Mouse (Mus musculus) intestine, embryonic 15.5 days (tissue): Measurements from ENCODE around the gene Gm10100. TPM values are rescaled to one million over a fixed set of nuclear protein-coding genes. Genes with fewer than 3 reads are reported as not detected.
"Not testable (repeated sequence)": the region's sequence is repeated elsewhere in the genome, so short reads cannot be mapped to it uniquely, and the experiment has no call there.

ENCODE experiments used
- ATAC-seq: fragments of 200-750 bp; cut with Nextera tagmentation; 2 replicates; pipeline ENCODE4 v1.8.0; 2017; ENCODE audit warnings: moderate TSS enrichment, moderate library complexity
- H3K27ac ChIP-seq: fragments of 300-500 bp; sonication (generic); 2 replicates; pipeline ENCODE4 v1.5.1; 2015; ENCODE audit warnings: mild to moderate bottlenecking, inconsistent platforms
- H3K27me3 ChIP-seq: fragments of 300-500 bp; sonication (generic); replicated peaks from 2 replicates; pipeline ENCODE4 v1.6.1; 2015; ENCODE audit warnings: inconsistent platforms
- H3K36me3 ChIP-seq: fragments of 300-500 bp; sonication (generic); 2 replicates; pipeline ENCODE4 v1.6.1; 2015; ENCODE audit warnings: inconsistent platforms
- H3K4me1 ChIP-seq: fragments of 300-500 bp; sonication (generic); replicated peaks from 2 replicates; pipeline ENCODE4 v1.6.1; 2015; ENCODE audit warnings: inconsistent platforms
- H3K4me2 ChIP-seq: fragments of 300-500 bp; sonication (generic); replicated peaks from 2 replicates; pipeline ENCODE4 v1.6.1; 2015; ENCODE audit warnings: mild to moderate bottlenecking, inconsistent platforms
- H3K4me3 ChIP-seq: fragments of 300-500 bp; sonication (generic); replicated peaks from 2 replicates; pipeline ENCODE4 v1.5.1; 2015; ENCODE audit warnings: inconsistent platforms
- H3K9ac ChIP-seq: fragments of 300-500 bp; sonication (generic); 2 replicates; pipeline ENCODE4 v1.6.1; 2015; ENCODE audit warnings: inconsistent platforms
- H3K9me3 ChIP-seq: fragments of 300-500 bp; sonication (generic); 2 replicates; pipeline ENCODE4 v1.6.1; 2016; ENCODE audit warnings: inconsistent platforms
- WGBS: fragments of 180-500 bp; shearing (Covaris S2); methylation state at CpG from one replicate; pipeline ENCODE4 v1.1.7; 2015; 5-methylcytosine and 5-hydroxymethylcytosine counted together
- polyA plus RNA-seq: library from polyadenylated mRNA; unstranded; fragments of >200 nt; fragmentation: Nextera tagmentation; extraction: Ambion mirVana; gene quantifications from 2 replicates; pipeline ENCODE4 v1.2.1, GENCODE M21; 2015

The Gm10100 gene
- not detected in 2 replicates for polyA plus RNA-seq

DNA sequence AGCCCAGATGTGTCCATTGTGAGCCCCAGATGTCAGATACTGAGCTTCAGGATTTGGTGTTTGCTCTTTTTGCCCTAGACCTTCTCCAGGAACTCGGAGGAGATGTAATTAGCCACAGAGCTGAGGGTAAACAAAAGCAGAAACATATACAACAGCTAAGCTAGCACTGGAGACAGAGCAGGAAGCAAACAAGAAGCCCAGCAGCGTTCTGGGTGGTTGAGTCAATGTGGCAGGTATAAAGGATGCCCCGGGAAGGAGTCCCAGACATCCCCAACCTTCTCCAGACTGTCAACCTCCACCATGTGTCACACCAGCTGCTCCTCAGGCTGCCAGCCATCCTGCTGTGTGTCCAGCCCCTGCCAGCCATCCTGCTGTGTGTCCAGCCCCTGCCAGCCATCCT lies at the start of gene Gm10100:
TSS of gene Gm10100 (plus strand) at position 301 of the 400 bp plus-strand sequence.
- no peaks in the 10 kb centered on the region for H3K9me3 ChIP-seq
- H3K27ac ChIP-seq: no peak within 1 kb of the TSS
- H3K36me3 ChIP-seq: no peaks in the 10 kb centered on the region
- no peak within 1 kb of the TSS for H3K9ac ChIP-seq
- H3K4me3 ChIP-seq: no peak within 1 kb of the TSS
- no peaks in the 10 kb centered on the region for H3K4me1 ChIP-seq
- no peak for ATAC-seq
- H3K27me3 ChIP-seq: no peaks in the 10 kb centered on the region
- H3K4me2 ChIP-seq: no peak within 1 kb of the TSS
- WGBS: 27% methylated on average over 3 of the region's 3 CpGs

DNA sequence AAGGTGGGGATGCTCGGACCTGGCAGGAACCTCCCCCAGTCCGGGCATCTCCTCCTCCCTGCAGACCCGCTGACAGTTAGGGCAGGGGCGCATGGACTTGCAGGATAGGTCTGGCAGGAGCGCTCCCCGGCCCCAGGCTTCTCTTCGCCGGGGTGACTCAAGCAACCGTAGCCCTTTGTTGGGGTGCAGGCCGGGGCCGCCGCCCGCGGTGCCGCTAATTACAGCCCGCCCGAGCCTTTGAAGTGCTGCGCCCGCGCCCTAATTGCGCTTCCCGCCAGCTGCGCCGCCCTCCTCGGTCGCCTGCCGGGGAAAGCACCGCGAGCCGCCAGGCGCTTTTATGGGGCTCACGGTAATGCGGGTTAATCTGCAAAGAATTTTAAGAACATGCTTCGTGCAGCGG lies 48.7 kb upstream of the Gm10100 start:
- Histone ChIP-seq H3K4me1 (peaks cover 11% of the 10 kb centered on the region), H3K4me3 (peak overlapping the region; percentile 28), H3K27ac (no peak overlapping the region), H3K27me3 (peaks cover 24% of the 10 kb centered on the region), H3K4me2 (peak overlapping the region; percentile 68), H3K9ac (no peak overlapping the region), H3K9me3 (no peaks in the 10 kb centered on the region), H3K36me3 (no peaks in the 10 kb centered on the region)
- ATAC-seq: 0 out of 2 replicates have a peak, but pooled peaks have one; percentile 36
- WGBS: under 1% methylated on average over 35 of the region's 35 CpGs

DNA sequence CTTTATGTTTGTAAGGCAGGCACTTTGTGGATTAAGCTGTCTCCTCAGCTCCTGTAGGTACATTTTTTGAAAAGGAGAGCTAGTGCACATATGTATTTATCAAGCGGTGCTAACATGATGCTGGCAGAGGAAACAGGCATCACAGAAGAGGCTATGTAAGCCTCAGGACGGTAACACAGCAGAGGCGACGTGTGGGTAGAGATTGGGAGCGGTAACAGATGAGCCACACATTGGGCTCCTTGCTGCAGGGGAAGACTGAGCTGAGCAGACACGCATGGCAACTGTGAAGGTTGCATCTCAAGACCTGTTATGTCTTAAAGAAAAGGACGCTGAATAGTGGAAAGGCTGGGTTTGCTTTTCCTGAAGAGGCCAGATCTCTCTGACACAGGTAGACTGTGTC lies 43.3 kb upstream of the Gm10100 start:
- WGBS: 81% methylated on average over 7 of the region's 7 CpGs
- no peak overlapping the region for H3K9ac ChIP-seq
- H3K27ac ChIP-seq: no peak overlapping the region
- H3K4me3 ChIP-seq: no peak overlapping the region
- H3K4me2 ChIP-seq: no peak overlapping the region
- ATAC-seq: no peak
- no peaks in the 10 kb centered on the region for H3K36me3 ChIP-seq
- peaks cover 12% of the 10 kb centered on the region for H3K4me1 ChIP-seq
- H3K27me3 ChIP-seq: peaks cover 32% of the 10 kb centered on the region
- H3K9me3 ChIP-seq: no peaks in the 10 kb centered on the region

DNA sequence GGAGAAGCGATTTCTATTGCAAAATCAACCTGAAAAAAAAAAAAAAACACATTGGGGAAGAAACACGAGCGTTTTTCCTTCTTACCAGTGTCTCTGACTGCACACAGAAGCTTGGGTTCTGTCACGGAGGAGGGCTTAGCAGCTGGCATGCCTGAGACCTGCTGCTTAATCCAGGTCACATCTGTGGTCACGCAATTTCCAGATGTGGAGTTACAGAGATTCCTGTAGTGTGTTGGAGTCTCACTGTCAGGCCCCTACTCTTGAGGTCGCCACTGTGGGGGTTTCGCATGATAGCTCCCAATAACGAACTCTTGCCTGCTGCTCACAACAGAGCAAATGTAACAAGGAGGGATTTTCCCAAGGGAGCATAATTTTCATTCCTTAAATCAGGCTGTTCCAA lies 42.1 kb upstream of the Gm10100 start:
- ATAC-seq: no peak
- no peak overlapping the region for H3K27ac ChIP-seq
- no peaks in the 10 kb centered on the region for H3K36me3 ChIP-seq
- no peak overlapping the region for H3K4me2 ChIP-seq
- H3K4me1 ChIP-seq: peaks cover 10% of the 10 kb centered on the region; the same call in 1 of the 2 replicates
- 38% methylated on average over 8 of the region's 8 CpGs for WGBS
- no peaks in the 10 kb centered on the region for H3K9me3 ChIP-seq
- H3K9ac ChIP-seq: no peak overlapping the region
- H3K27me3 ChIP-seq: peaks cover 22% of the 10 kb centered on the region
- no peak overlapping the region for H3K4me3 ChIP-seq

DNA sequence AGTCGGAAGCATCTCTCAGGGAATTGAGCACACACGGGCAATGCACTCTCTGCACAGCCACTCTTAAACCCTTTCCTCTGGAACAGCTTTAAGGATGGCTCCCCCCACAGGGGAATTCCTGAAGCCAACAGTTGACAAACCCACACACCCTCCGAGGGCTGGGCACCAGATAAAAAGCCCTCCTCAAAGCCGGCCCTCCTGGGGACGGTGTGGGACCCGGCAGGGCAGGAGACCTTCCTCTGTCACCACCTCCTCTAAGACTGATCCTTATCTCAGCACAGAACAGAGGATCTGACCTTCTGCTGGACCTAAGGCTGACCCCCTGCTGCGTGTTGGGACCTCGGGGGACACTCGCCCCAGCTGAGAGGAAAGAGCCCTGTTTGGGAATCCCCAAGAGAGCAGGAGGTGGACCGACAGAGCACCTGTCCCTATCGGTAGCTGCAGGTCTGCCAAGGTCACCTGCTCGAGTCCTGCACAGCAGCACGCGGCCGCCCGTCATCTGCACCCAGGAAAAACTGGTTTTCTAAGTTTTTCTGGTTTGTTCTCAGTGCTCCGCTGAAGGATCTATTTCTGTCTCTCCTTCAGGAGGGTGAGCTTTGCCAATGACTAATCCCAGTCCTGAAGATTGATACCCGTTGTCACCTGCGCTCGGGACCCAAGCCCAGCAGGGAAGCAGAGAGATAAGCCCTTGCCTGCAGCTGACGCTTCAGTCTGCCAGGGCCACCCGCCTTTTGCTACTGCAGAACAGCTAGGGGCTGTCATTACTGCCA lies 40.2 kb upstream of the Gm10100 start, which contains the start of gene Tspear:
TSS of gene Tspear (plus strand) at position 675 of the 770 bp plus-strand sequence.
- no peak within 1 kb of the TSS for H3K9ac ChIP-seq
- H3K4me3 ChIP-seq: no peak within 1 kb of the TSS
- no peak within 1 kb of the TSS for H3K27ac ChIP-seq
- 5% methylated on average over 22 of the region's 22 CpGs for WGBS
- H3K4me1 ChIP-seq: peaks cover 10% of the 10 kb centered on the region; the same call in 1 of the 2 replicates
- H3K36me3 ChIP-seq: no peaks in the 10 kb centered on the region
- ATAC-seq: peak; percentile 81
- H3K27me3 ChIP-seq: peaks cover 22% of the 10 kb centered on the region
- H3K9me3 ChIP-seq: no peaks in the 10 kb centered on the region
- peak within 1 kb of the TSS; percentile 39 for H3K4me2 ChIP-seq

DNA sequence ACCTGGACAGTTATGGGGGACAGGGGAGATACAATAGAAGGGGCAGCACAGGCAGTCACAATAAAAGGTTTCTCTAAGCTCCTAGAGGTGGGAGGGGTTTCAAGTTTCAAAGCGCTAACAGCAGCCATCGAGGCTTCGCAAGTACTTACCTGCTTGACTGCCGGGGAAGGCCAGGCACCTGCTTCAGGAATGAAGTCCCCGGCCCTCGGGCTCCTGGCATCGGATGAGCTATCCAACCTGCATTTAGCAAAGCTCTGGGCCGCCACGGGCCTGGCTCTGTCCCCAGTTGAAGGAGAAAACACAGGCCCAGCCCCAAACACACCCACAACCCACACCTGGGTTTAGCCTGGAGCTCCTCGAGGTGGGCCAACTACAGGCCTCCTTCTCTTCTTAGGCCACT lies 39.3 kb upstream of the Gm10100 start:
- no peaks in the 10 kb centered on the region for H3K9me3 ChIP-seq
- no peak for ATAC-seq
- no peak overlapping the region for H3K27ac ChIP-seq
- WGBS: 33% methylated on average over 10 of the region's 10 CpGs
- H3K4me2 ChIP-seq: no peak overlapping the region
- H3K4me3 ChIP-seq: no peak overlapping the region
- no peaks in the 10 kb centered on the region for H3K36me3 ChIP-seq
- peaks cover 10% of the 10 kb centered on the region; the same call in 1 of the 2 replicates for H3K4me1 ChIP-seq
- peaks cover 22% of the 10 kb centered on the region for H3K27me3 ChIP-seq
- no peak overlapping the region for H3K9ac ChIP-seq

DNA sequence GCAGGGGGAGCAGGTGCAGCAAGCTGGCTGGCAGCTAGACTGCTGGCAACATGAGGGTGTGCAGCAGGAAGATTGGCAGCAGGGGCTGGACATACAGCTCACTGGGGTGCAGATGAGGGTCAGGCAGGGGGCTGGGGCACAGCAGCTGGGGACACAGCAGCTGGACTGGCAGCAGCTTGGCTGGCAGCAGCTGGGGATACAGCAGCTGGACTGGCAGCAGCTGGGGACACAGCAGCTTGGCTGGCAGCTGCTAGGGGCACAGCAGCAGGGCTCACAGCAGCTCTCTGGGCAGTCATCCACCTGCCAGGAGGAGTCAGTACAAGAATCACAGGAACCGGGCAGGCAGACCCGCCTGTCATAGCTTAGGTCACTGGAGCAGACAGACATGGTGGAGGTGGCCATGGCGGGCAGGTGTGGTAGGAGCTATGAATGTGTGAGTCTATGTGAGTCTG lies 35.9 kb upstream of the Gm10100 start, which contains the start of gene Gm19402:
TSS of gene Gm19402 (minus strand) at position 402 of the 452 bp plus-strand sequence.
- not testable (repeated sequence) for H3K27ac ChIP-seq, H3K9me3 ChIP-seq, H3K36me3 ChIP-seq, H3K4me2 ChIP-seq, H3K9ac ChIP-seq, ATAC-seq, H3K4me1 ChIP-seq, H3K4me3 ChIP-seq
- 80% methylated on average over 3 of the region's 3 CpGs for WGBS
- peaks cover 19% of the 10 kb centered on the region for H3K27me3 ChIP-seq

DNA sequence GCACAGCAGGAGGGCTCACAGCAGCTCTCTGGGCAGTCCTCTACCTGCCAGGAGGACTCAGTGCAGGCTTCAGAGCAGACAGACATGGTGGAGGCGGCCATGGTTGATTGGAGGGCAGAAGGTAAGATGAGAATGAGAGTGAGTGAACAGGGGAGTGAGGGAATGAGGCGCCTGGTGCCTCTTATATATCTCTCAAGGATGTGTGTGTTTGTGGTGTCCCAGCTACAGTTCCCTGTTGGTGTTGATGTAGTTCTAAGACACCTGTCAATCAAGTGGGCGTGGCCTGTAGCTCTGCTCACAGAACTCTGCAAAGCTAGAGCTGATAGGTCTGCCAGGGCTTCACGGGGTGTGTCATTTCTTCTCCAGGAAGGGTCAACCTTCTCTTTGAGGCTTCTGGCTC lies 29.2 kb upstream of the Gm10100 start, which contains the start of gene Gm9508:
TSS of gene Gm9508 (minus strand) at position 101 of the 400 bp plus-strand sequence.
- Histone ChIP-seq H3K9me3 (no peaks in the 10 kb centered on the region), H3K36me3 (no peaks in the 10 kb centered on the region), H3K4me3 (no peak within 1 kb of the TSS), H3K27ac (no peak within 1 kb of the TSS), H3K4me2 (no peak within 1 kb of the TSS), H3K9ac (no peak within 1 kb of the TSS), H3K4me1 (no peaks in the 10 kb centered on the region), H3K27me3 (no peaks in the 10 kb centered on the region)
- WGBS: 41% methylated on average over 4 of the region's 4 CpGs
- ATAC-seq: no peak

DNA sequence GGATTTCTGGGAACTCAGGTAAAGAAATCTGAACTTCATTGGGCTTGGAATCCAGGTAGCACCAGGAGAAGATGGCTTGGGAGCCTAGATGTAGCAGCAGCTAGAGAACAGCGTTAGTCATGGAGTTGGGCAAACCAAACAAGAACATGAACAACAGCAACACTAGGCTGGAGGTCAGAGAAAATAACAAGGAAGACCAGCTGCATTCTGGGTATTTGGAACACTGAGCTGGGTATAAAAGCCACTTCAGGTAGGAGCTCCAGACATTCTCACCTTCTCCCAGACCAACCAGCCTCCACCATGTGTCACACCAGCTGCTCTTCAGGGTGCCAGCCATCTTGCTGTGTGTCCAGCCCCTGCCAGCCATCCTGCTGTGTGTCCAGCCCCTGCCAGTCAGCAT lies 20.0 kb upstream of the Gm10100 start, which contains the start of gene Gm10272:
TSS of gene Gm10272 (plus strand) at position 301 of the 400 bp plus-strand sequence.
- ATAC-seq: no peak
- Histone ChIP-seq H3K27me3 (no peaks in the 10 kb centered on the region), H3K4me2 (no peak within 1 kb of the TSS), H3K4me1 (no peaks in the 10 kb centered on the region), H3K9ac (no peak within 1 kb of the TSS), H3K4me3 (no peak within 1 kb of the TSS), H3K9me3 (peaks cover 2% of the 10 kb centered on the region; the same call in 1 of the 2 replicates), H3K36me3 (no peaks in the 10 kb centered on the region), H3K27ac (no peak within 1 kb of the TSS)
- WGBS: 97% methylated on average over 1 of the region's 1 CpGs

DNA sequence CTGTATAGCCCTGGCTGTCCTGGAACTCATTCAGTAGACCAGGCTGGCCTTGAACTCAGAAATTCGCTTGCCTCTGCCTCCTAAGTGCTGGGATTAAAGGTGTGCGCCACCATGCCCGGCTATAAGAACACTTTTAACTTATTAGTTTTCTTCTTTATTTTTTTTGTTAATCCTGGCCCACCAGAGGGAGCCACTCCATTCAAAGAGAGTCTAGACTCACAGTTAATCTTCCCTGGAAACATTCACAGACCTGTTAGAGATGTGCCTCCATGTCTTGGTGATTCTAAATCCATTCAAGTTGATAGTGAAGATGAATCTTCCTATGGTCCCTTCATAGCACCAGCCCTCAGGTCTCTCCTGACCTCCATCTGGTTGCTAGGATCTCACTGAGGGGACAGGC lies 16.5 kb upstream of the Gm10100 start:
- Histone ChIP-seq H3K36me3 (no peaks in the 10 kb centered on the region), H3K9ac (no peak overlapping the region), H3K4me2 (no peak overlapping the region), H3K27ac (no peak overlapping the region), H3K4me1 (no peaks in the 10 kb centered on the region), H3K27me3 (no peaks in the 10 kb centered on the region), H3K9me3 (no peaks in the 10 kb centered on the region), H3K4me3 (no peak overlapping the region)
- ATAC-seq: no peak
- WGBS: 78% methylated on average over 3 of the region's 3 CpGs

DNA sequence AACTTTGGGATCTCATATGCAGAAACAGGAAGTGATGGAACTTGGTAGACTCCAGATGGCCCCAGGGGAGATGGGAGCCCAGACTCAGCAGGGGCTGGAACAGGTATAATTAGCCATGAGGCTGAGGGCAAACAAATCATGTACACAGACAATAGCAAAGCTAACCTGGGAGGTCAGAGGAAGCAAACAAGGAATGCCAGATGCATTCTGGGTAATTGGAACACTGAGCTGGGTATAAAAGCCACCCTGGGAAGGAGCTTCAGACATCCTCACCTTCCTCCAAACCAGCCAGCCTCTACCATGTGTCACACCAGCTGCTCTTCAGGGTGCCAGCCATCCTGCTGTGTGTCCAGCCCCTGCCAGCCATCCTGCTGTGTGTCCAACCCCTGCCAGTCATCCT lies 15.1 kb upstream of the Gm10100 start, which contains the start of gene Gm10024:
TSS of gene Gm10024 (plus strand) at position 301 of the 400 bp plus-strand sequence.
- H3K27me3 ChIP-seq, H3K36me3 ChIP-seq, H3K4me1 ChIP-seq, ATAC-seq, H3K9me3 ChIP-seq, H3K4me3 ChIP-seq, H3K27ac ChIP-seq, H3K9ac ChIP-seq, H3K4me2 ChIP-seq: not testable (repeated sequence)

DNA sequence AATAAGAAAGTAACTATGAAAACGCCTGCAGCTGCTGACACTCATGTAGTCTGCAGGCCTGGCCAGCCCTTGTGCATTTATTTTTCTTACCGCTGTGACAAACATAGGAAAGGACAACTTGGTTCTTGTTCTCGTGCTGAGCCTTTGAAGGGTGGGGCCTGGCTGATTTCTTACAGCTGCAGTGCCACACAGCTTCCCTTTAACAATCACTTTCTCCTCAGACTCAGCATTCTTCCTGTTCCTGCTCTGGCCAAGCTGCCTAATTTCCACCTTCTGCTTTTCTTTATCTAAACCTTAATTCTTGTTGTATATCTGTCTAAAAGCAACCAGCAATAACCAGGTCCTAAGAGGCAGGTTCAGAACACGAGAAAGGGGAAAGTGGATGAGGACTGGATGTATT lies 12.6 kb upstream of the Gm10100 start:
- no peak overlapping the region for H3K27ac ChIP-seq
- 62% methylated on average over 4 of the region's 4 CpGs for WGBS
- no peak overlapping the region for H3K9ac ChIP-seq
- H3K4me2 ChIP-seq: no peak overlapping the region
- no peaks in the 10 kb centered on the region for H3K9me3 ChIP-seq
- no peaks in the 10 kb centered on the region for H3K4me1 ChIP-seq
- ATAC-seq: no peak
- no peaks in the 10 kb centered on the region for H3K36me3 ChIP-seq
- no peaks in the 10 kb centered on the region for H3K27me3 ChIP-seq
- H3K4me3 ChIP-seq: no peak overlapping the region
